Mouse (Mus musculus) limb, embryonic 10.5 days (tissue): ENCODE measurements around the gene Vrk1. TPM values are rescaled to one million over a fixed set of nuclear protein-coding genes. Genes with fewer than 3 reads are reported as not detected.

Source experiments
- DNase-seq: peaks from one replicate; pipeline ENCODE4 v3.0.0-alpha.2; 2017; ENCODE audit warnings: low spot score
- H3K27ac ChIP-seq: fragments of 300-500 bp; sonication (generic); 2 replicates; pipeline ENCODE4 v1.5.1; 2016; ENCODE audit warnings: mild to moderate bottlenecking
- H3K27me3 ChIP-seq: fragments of 300-500 bp; sonication (generic); 2 replicates; pipeline ENCODE4 v1.6.1; 2016; ENCODE audit warnings: low read depth, mild to moderate bottlenecking; ENCODE audit not compliant: poor library complexity, severe bottlenecking
- H3K36me3 ChIP-seq: fragments of 300-500 bp; sonication (generic); 2 replicates; pipeline ENCODE4 v1.6.1; 2016; ENCODE audit warnings: mild to moderate bottlenecking, moderate library complexity
- H3K4me1 ChIP-seq: fragments of 300-500 bp; sonication (generic); 2 replicates; pipeline ENCODE4 v1.6.1; 2016
- H3K4me3 ChIP-seq: fragments of 300-500 bp; sonication (generic); 2 replicates; pipeline ENCODE4 v1.5.1; 2016; ENCODE audit warnings: mild to moderate bottlenecking, moderate library complexity
- H3K9me3 ChIP-seq: fragments of 300-500 bp; sonication (generic); replicated peaks from 2 replicates; pipeline ENCODE4 v1.6.1; 2016; ENCODE audit warnings: mild to moderate bottlenecking
- WGBS: fragments of 180-500 bp; shearing (Covaris S2); methylation state at CpG from one replicate; pipeline ENCODE4 v1.1.7; 2016; 5-methylcytosine and 5-hydroxymethylcytosine counted together
- polyA plus RNA-seq: library from polyadenylated mRNA; unstranded; fragments of >200 nt; fragmentation: Nextera tagmentation; extraction: Ambion mirVana; gene quantifications from 2 replicates; pipeline ENCODE4 v1.2.1, GENCODE M21; 2016

Vrk1 gene
- polyA plus RNA-seq, 1 experiment from 2014 or later, result 115 TPM

DNA sequence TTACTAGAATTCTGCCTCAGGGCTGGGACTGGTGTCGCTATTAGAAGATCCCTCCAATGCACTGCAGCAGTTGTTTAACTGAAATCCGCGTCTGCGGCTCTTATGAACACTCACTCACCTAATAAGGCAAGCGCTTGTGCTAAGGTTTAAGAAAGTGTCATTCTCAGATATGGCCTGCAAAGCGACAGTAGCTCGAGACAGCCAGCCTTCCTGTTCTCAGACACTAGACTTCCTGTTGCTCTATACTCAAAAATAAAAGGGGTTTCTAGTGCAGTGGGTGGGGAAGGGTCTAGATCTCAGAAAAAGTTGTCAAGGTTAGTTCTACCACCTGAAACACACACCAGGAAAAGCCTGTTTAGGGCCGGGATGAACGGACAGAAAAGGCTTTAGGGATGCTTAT is 21.9 kb downstream of the Vrk1 start:
- Histone ChIP-seq H3K9me3 (no peaks in the 10 kb centered on the region), H3K36me3 (peaks cover 38% of the 10 kb centered on the region), H3K4me1 (peaks cover 11% of the 10 kb centered on the region; the same call in 1 of the 2 replicates), H3K27ac (no peak overlapping the region), H3K4me3 (no peak overlapping the region), H3K27me3 (no peaks in the 10 kb centered on the region)
- WGBS, result 90% methylated on average over 9 of the region's 9 CpGs
- DNase-seq, result no peak

DNA sequence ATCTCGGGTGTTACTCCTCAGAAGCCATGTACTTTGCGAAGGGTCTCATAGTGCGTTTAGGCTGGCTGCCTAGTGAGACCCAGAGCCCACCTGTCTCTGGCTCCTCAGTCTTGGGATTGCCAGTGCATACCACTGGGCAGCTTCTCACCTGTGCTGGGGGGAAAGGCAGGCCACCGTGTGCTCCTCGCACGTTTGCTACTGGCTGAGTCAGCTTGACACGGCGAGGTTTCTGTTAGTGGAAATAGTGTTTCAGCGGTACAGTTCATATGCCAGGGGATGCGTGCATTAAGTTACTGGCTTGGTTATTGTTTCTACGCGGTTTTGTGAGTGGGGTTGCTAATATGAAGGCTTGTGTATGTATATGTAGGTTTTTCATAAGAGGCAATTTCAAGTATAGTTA is 22.3 kb downstream of the Vrk1 start:
- H3K4me1 ChIP-seq, result peaks cover 11% of the 10 kb centered on the region; the same call in 1 of the 2 replicates
- no peak overlapping the region for H3K27ac ChIP-seq
- no peak for DNase-seq
- H3K9me3 ChIP-seq, result no peaks in the 10 kb centered on the region
- no peak overlapping the region for H3K4me3 ChIP-seq
- H3K27me3 ChIP-seq, result no peaks in the 10 kb centered on the region
- peaks cover 38% of the 10 kb centered on the region for H3K36me3 ChIP-seq
- 92% methylated on average over 12 of the region's 12 CpGs for WGBS

DNA sequence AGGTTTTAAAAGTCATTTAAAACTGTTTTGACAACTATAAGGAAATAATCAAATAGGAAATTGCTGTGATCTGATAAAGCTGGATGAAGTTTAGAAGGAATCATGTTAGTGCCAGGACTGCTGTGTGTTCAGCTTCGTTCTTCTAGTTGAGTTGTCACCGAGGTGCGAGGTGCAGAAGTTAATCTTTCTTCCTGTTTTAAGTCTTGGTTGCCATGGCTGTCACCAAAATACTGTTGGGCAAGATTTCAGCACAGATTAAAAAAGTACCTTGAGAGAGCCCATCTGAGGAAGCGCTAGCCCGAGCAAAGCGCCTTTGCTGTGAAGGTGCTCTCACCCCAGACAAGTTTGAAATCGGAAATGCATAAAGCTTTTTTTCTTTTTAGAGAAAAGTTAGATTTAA is 24.2 kb downstream of the Vrk1 start:
- no peaks in the 10 kb centered on the region for H3K9me3 ChIP-seq
- no peaks in the 10 kb centered on the region for H3K27me3 ChIP-seq
- 96% methylated on average over 7 of the region's 7 CpGs for WGBS
- DNase-seq, result no peak
- peaks cover 37% of the 10 kb centered on the region for H3K36me3 ChIP-seq
- no peak overlapping the region for H3K4me3 ChIP-seq
- peaks cover 11% of the 10 kb centered on the region; the same call in 1 of the 2 replicates for H3K4me1 ChIP-seq
- no peak overlapping the region for H3K27ac ChIP-seq

DNA sequence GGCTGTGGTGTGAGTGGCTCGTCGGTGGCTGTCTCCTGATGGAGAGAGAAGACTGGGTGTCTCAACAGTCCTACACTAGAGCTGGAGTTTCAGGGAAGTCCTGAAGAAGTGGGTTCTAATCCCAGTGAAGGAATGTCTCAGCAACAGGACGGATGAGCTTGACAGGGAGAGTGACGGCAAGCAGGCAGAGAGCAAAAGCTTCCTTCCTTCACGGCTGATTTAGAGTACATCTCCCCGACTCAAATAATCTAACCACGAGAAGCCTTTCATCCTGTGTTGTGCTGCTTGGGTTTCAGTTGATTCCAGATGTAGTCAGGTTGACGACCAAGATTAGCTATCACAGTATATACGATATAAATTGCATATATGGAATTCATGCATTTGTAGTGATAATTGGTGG is 24.7 kb downstream of the Vrk1 start:
- peaks cover 42% of the 10 kb centered on the region for H3K36me3 ChIP-seq
- H3K4me1 ChIP-seq, result peaks cover 11% of the 10 kb centered on the region; the same call in 1 of the 2 replicates
- H3K9me3 ChIP-seq, result no peaks in the 10 kb centered on the region
- H3K4me3 ChIP-seq, result no peak overlapping the region
- H3K27ac ChIP-seq, result no peak overlapping the region
- no peaks in the 10 kb centered on the region for H3K27me3 ChIP-seq
- DNase-seq, result no peak
- WGBS, result 93% methylated on average over 9 of the region's 9 CpGs

DNA sequence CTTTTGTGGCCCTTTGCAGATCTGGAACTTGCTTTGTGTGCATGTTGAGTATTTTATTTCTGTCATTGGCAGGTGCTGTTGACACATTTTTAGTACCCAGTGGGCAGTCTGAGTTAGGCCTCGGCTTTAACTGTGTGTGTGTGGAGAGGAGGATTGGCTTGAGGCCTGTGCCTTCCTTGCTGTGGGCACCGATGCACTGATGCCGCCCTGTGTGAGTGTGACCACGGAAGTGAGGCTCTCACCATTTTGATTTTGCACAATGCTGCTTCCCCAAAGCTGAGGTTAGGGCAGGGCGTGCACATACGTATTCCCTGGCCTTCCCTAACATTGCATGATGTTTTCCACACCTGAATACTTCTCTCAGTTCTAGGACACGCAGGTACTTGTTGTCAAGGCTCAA is 30.2 kb downstream of the Vrk1 start:
- Histone ChIP-seq H3K4me1 (no peaks in the 10 kb centered on the region), H3K27me3 (no peaks in the 10 kb centered on the region), H3K36me3 (peaks cover 83% of the 10 kb centered on the region), H3K27ac (no peak overlapping the region), H3K4me3 (no peak overlapping the region), H3K9me3 (no peaks in the 10 kb centered on the region)
- DNase-seq, result no peak
- WGBS, result 97% methylated on average over 7 of the region's 7 CpGs

DNA sequence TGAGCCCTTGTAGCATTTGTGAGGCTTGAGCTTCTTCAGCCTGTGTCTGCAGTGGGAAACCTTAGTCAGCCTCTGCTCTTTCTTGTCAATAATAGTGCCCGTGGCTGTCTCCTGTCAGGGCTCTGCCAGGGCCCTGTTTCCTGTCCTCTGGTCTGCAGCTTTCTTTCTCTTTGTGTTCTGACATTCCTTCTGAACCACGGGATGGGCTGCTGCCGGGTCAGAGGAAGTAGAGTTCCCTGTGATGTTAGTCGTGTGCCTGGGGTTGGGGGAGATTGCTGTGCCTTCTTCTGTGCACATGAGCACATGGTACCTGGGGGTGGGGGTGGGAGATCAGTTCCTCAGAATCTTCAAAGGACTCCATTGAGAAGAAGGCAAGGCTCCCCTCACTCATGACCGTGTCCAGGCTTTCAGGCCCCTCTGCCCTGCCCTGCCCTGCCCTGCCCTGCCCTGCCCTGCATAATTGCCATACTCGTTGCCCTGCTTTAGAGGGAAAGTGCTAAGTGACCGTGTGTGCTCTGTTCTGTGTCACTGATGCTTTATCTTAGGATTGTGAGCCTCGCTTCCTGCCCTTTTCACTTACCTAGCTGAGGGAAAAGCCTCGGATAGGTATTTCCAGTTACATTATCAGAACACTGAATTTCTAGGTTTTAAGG is 36.2 kb downstream of the Vrk1 start:
- DNase-seq, result no peak

DNA sequence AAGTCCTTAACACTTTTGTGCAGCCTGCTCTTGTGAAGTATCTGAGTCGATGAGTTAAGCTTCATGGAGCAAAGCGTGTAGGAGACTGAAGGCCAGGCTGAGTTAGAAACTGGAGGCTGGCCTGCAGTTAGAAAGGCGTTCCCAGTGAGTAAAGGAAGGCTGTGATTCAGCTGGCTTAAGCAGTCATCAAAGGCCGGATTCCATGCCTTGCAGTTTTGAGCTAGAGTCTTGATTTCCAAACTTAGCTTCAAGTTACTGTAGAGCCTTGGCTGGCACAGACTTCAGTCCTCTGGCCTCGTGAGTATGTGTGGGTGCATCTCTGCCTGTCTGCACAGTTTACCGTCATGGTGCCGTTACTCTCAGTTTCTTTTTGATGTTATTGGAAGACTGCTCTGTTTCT is 42.2 kb downstream of the Vrk1 start:
- Histone ChIP-seq H3K36me3 (peaks cover 67% of the 10 kb centered on the region), H3K9me3 (no peaks in the 10 kb centered on the region), H3K27ac (no peak overlapping the region), H3K4me1 (no peaks in the 10 kb centered on the region), H3K4me3 (no peak overlapping the region), H3K27me3 (no peaks in the 10 kb centered on the region)
- DNase-seq, result no peak
- 92% methylated on average over 7 of the region's 7 CpGs for WGBS

More for the DNA sequence above, 36.2 kb downstream of the Vrk1 start:
- Histone ChIP-seq H3K36me3 (peaks cover 72% of the 10 kb centered on the region), H3K27ac (peak overlapping the region; percentile 61), H3K9me3 (no peaks in the 10 kb centered on the region), H3K4me1 (peaks cover 10% of the 10 kb centered on the region), H3K4me3 (no peak overlapping the region), H3K27me3 (no peaks in the 10 kb centered on the region)
- 24% methylated on average over 9 of the region's 9 CpGs for WGBS

DNA sequence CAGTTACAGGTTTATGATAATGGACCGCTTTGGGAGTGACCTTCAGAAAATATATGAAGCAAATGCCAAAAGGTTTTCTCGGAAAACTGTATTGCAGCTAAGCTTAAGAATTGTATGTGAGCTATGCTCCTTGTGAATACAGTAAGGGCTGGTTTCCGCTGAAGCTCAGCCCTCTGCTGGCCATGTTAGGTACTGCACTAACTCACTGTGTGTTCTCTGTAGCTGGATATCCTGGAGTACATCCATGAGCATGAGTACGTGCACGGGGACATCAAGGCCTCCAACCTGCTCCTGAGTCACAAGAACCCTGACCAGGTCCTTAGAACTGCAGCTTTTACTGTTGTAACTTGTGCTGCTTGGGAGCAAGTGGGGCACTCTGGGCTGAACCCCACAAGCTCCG is 45.8 kb downstream of the Vrk1 start:
- no peaks in the 10 kb centered on the region for H3K27me3 ChIP-seq
- H3K27ac ChIP-seq, result no peak overlapping the region
- H3K4me3 ChIP-seq, result no peak overlapping the region
- peak; percentile 86 for DNase-seq
- no peaks in the 10 kb centered on the region for H3K9me3 ChIP-seq
- 53% methylated on average over 6 of the region's 6 CpGs for WGBS
- H3K4me1 ChIP-seq, result peaks cover 16% of the 10 kb centered on the region
- peaks cover 85% of the 10 kb centered on the region for H3K36me3 ChIP-seq

DNA sequence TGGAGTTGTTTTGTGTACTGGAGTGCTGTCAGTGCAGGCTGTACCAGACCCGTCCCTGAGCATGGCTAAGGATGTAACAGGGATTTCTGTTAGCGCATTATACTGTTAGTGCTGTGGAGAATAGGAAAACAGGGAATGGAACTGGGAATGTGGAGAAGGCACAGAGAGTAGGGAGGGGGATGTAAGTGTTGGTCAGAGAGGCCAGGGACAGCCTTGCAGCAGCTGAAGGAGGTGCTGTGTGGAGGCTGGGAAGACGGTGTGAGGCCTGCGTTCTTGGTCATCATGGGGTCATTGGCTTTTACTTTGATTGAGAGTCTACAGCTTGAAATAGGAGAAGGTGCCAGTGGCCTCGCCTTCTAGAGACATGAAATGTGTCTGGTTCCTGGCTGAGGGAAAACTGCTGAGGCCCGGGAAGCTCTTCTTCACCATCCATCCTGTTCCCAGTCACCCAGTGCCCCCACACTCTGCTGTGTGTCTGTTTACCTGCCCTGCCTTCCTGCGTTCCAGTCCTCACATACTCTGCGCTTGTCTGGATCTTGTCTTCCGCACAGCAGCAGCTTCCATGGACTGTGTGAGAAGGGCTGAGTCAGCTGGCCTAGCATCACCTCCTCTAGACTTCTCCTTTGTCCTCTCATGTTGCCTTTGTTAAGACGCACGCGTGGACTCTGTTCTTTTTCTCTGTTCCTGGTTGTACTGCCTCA is 50.0 kb downstream of the Vrk1 start:
- no peaks in the 10 kb centered on the region for H3K9me3 ChIP-seq
- no peak for DNase-seq
- H3K27me3 ChIP-seq, result no peaks in the 10 kb centered on the region
- H3K4me1 ChIP-seq, result peaks cover 16% of the 10 kb centered on the region
- peak overlapping the region; percentile 75 for H3K27ac ChIP-seq
- 46% methylated on average over 12 of the region's 12 CpGs for WGBS
- H3K36me3 ChIP-seq, result peaks cover 84% of the 10 kb centered on the region
- no peak overlapping the region for H3K4me3 ChIP-seq

DNA sequence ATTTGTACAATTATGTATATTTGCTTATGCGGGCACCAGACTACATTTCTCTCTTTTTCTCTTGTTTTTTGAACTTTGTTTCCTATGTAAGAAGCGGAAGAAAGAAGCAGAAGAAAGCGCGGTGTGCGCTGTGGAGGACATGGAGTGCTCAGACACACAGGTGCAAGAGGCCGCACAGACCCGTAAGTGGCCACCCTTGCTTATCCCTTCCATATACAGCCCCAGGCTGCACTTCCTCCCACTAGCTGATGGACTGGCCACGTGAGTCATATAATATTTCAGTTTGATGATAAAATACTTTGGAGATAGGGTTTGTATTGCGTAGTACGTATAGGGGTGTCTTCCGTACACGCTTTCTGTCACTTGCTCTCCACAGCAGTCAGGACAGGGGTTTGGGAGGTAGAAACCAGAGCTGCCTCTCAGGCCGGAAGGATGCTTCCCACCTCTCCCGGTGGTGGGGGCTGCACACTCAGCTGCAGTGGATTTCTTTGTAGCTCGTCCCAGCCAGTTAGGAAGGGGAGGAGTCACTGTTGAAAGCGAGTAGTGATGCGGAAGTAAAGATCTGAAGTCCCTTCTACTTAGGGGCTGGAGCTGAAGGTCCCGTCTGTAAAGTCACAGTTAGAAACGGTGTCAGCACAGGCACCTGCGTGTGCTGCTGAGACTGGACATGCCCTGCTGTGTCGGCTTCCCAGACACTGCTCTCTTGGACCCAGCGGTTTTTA is 60.6 kb downstream of the Vrk1 start:
- 87% methylated on average over 22 of the region's 22 CpGs for WGBS

DNA sequence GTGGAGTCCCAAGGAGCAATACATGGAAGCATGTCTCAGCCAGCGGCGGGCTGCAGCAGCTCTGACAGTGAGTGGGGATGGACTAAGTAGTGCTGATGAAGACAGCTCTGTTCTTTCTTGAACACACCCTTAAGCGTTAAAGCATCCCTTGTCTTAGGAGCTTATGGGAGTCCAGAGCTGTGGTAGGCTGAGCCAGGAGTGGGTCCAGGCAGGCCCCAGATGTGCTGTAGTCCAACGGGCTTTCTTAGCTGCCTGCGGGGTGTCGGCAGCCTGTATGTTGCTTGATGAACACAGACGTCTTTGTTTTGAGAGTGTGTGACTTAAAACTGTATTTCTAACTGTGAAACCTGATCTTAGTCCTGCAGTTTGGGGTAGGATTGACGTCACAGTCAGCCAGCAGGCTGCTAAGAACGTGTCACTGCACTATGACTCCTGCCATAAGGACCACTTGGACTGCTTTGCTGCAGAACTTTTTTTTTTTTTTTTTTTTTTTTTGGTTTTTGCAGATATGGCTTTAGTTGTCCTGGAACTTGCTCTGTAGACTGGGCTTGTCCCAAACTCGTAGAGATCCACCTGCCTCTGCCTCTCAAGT is 61.6 kb downstream of the Vrk1 start:
- H3K27ac ChIP-seq, result peak overlapping the region; percentile 66; the same call in 1 of the 2 replicates
- H3K27me3 ChIP-seq, result no peaks in the 10 kb centered on the region
- no peak overlapping the region for H3K4me3 ChIP-seq
- 78% methylated on average over 10 of the region's 10 CpGs for WGBS
- H3K36me3 ChIP-seq, result peaks cover 64% of the 10 kb centered on the region
- DNase-seq, result no peak
- no peaks in the 10 kb centered on the region for H3K9me3 ChIP-seq
- H3K4me1 ChIP-seq, result peaks cover 17% of the 10 kb centered on the region; the same call in 1 of the 2 replicates

More for the DNA sequence above, 60.6 kb downstream of the Vrk1 start:
- no peak overlapping the region for H3K4me3 ChIP-seq
- H3K27ac ChIP-seq, result peak overlapping the region; percentile 66; the same call in 1 of the 2 replicates
- no peaks in the 10 kb centered on the region for H3K27me3 ChIP-seq
- no peaks in the 10 kb centered on the region for H3K9me3 ChIP-seq
- H3K4me1 ChIP-seq, result peaks cover 17% of the 10 kb centered on the region; the same call in 1 of the 2 replicates
- H3K36me3 ChIP-seq, result peaks cover 66% of the 10 kb centered on the region
- DNase-seq, result no peak

DNA sequence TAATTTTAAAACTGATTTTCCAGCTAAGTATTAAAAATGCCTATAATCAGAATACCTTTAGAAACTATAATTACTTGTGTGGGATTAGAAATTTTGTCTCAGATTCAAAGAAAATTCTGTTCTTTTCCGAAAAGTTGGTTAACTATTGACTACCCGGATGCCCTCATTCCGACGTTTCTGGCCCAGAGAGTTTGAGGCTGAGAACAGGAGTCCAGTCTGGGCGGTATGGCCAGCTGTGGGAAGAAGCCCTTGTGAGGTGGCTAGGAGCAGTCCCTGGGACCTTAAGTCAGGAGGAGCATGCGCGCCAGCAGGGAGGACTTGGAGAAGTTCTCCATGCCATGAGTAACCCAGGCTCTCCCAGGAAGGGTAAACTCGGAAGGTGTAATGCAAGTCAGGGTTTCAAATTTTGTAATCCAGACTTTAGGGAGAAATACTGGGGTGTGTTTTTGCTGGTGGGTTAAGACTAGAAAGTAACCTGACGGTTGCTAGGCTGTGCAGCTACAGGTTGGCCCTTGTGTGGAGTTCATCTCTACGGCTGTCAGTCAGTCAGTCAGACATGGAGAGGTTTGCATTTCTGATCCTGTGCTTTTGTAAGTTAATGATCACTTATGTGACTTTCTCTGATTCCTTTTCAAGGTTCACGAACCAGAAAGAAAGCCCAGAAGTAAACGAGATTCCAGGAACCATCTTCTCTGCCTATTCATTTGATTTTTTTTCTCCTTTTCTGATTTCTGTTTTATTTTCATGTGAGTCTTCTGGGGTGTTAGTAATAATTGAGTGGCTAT is 64.5 kb downstream of the Vrk1 start:
- WGBS, result 91% methylated on average over 12 of the region's 12 CpGs
- Histone ChIP-seq H3K36me3 (peaks cover 57% of the 10 kb centered on the region), H3K4me1 (peaks cover 5% of the 10 kb centered on the region; the same call in 1 of the 2 replicates), H3K9me3 (no peaks in the 10 kb centered on the region), H3K27ac (no peak overlapping the region), H3K4me3 (no peak overlapping the region), H3K27me3 (no peaks in the 10 kb centered on the region)
- DNase-seq, result no peak
